Mouse (Mus musculus): ENCODE measurements around the gene Tln2. TPM values are rescaled to one million over a fixed set of nuclear protein-coding genes. Genes with fewer than 3 reads are reported as not detected.

The Tln2 gene
- polyA plus RNA-seq, 1 experiment: 14.0 TPM

DNA sequence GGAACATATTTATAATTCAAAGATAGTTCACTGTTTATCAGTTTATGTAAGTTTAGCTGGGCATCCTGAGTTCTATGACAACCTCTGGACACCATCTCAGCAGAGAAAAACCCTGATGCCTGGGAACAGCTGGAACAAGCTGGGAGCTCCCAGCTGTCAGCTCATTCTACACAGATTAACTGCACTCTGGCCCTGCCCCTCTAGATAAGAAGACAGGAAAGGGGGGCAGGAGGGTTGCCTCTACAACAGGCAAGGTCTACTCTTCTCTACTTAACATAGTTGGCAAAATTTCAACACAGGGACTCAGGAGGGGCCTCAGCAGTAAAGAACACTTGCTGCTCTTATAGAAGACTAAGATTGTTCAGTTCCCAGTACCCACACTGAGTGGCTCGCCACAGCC is 27.0 kb upstream of the Tln2 start:
- no peaks in the 10 kb centered on the region for H3K36me3 ChIP-seq (ENCODE audit: control insufficient read depth, insufficient read depth)
- TF ChIP-seq MYOD1 (IDR thresholded peaks at IDR 0.05; ENCODE audit: control insufficient read depth, insufficient read length, low read depth): peak; percentile 94
- no peak for TF ChIP-seq CTCF (IDR thresholded peaks at IDR 0.05; ENCODE audit: control insufficient read depth, insufficient read depth, insufficient read length)
- H3K27me3 ChIP-seq (ENCODE audit: control insufficient read depth, insufficient read depth, insufficient read length): no peaks in the 10 kb centered on the region
- no peak overlapping the region for H3ac ChIP-seq (ENCODE audit: control insufficient read depth, insufficient read length, low read depth)
- H3K4me3 ChIP-seq (ENCODE audit: insufficient read depth, poor library complexity, severe bottlenecking): no peak overlapping the region
- no peaks in the 10 kb centered on the region for H3K79me2 ChIP-seq (ENCODE audit: control insufficient read depth, insufficient read depth)
- H3K79me3 ChIP-seq (ENCODE audit: low read depth): no peaks in the 10 kb centered on the region

DNA sequence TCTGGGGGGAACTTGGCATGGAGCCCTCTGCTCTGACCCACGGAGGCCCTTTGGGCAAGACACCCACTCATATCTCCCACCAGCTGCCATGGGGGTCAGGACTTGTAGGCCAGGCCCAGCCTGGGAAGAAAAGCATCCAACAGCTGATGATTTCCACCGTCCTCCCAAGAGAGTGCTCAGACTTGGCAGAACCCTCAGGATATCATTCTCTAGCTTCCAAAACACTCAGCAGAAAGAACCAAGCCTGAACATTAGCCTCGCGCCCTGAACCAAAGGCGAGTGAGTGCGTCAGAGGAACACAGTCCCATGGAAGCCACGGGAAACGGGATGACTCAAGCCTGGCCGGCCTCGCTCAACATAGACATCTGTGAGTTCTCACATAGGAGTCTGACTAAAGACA is 25.4 kb upstream of the Tln2 start:
- H3K27me3 ChIP-seq (ENCODE audit: control insufficient read depth, insufficient read depth, insufficient read length): no peaks in the 10 kb centered on the region
- no peak overlapping the region for H3K4me3 ChIP-seq (ENCODE audit: insufficient read depth, poor library complexity, severe bottlenecking)
- peaks cover 3% of the 10 kb centered on the region for H3K79me2 ChIP-seq (ENCODE audit: control insufficient read depth, insufficient read depth)
- H3ac ChIP-seq (ENCODE audit: control insufficient read depth, insufficient read length, low read depth): no peak overlapping the region
- H3K79me3 ChIP-seq (ENCODE audit: low read depth): no peaks in the 10 kb centered on the region
- H3K36me3 ChIP-seq (ENCODE audit: control insufficient read depth, insufficient read depth): no peaks in the 10 kb centered on the region
- TF ChIP-seq USF1 (IDR thresholded peaks at IDR 0.05; ENCODE audit: low read depth) (no peak), MYOD1 (IDR thresholded peaks at IDR 0.05; ENCODE audit: control insufficient read depth, insufficient read length, low read depth) (peak; percentile 59)

DNA sequence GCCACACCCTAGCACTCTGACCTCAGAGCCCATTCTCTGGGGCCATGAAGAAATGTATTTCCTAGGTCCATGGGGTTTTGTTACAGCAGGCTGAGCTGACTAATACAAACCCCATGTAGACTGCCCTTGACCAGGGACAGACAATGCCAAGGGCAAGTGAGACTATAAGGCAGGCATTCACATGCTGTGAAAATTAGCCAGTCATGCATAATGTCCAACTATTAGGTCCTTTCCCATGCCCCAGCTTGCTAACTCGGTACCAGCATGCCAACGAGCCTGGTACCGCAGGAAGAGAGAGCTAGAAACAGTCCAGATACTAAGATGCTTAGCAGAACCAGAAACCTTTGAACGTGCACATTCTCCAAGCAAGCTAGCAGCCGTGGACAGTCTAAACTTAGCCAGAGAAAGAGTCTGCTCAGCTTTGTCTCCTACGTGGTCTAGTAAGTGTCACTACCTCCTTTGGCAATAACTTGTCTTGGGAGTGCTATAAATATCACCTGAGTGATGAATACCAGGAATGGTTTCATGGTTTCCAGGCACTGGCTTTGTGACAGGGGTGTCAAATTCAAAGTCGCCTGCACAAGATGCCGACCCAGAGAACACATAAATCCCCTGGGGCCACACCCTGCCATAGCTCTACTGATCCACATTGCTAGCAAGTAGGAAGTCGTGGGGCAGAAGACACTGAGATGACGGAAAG is 22.2 kb upstream of the Tln2 start:
- Histone ChIP-seq H3K27me3 (ENCODE audit: control insufficient read depth, insufficient read depth, insufficient read length) (no peaks in the 10 kb centered on the region), H3K4me3 (ENCODE audit: insufficient read depth, poor library complexity, severe bottlenecking) (no peak overlapping the region), H3K79me3 (ENCODE audit: low read depth) (no peaks in the 10 kb centered on the region), H3K36me3 (ENCODE audit: control insufficient read depth, insufficient read depth) (no peaks in the 10 kb centered on the region), H3ac (ENCODE audit: control insufficient read depth, insufficient read length, low read depth) (no peak overlapping the region), H3K79me2 (ENCODE audit: control insufficient read depth, insufficient read depth) (peaks cover 3% of the 10 kb centered on the region)
- TF ChIP-seq MYOG (IDR thresholded peaks at IDR 0.05; ENCODE audit: control insufficient read depth, extremely low read depth, insufficient read length): no peak
- no peak for TF ChIP-seq MYOD1 (IDR thresholded peaks at IDR 0.05; ENCODE audit: control insufficient read depth, insufficient read length, low read depth)
- TF ChIP-seq MAX (IDR thresholded peaks at IDR 0.05): no peak
- no peak for TF ChIP-seq CTCF (IDR thresholded peaks at IDR 0.05; ENCODE audit: control insufficient read depth, insufficient read depth, insufficient read length)
- TF ChIP-seq FOSL1 (IDR thresholded peaks at IDR 0.05; ENCODE audit: insufficient read depth, low read length, poor library complexity, severe bottlenecking): no peak
- no peak for TF ChIP-seq USF1 (IDR thresholded peaks at IDR 0.05; ENCODE audit: low read depth)
- TF ChIP-seq CEBPB (IDR thresholded peaks at IDR 0.05; ENCODE audit: low read depth): no peak

DNA sequence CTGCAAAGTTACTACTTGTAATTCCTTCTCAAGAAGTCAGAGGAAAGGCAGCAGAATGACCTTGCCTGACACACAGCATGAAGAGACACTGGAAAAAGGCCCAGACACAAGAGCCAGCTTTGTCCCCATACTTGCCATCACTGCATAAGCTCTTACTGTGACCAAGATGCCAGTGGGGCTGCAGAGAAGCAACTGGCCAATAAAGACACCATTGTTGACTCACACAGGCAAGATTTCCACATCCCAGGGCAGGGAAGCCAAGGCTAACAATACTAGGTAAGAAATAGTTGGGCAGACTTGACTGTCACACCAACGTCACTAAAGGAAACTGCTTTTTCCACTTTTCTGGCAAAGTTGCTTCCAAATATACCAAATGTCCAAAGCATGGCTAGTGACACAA is 20.0 kb upstream of the Tln2 start:
- H3K79me3 ChIP-seq (ENCODE audit: low read depth): no peaks in the 10 kb centered on the region
- H3K27me3 ChIP-seq (ENCODE audit: control insufficient read depth, insufficient read depth, insufficient read length): no peaks in the 10 kb centered on the region
- no peak overlapping the region for H3K4me3 ChIP-seq (ENCODE audit: insufficient read depth, poor library complexity, severe bottlenecking)
- peaks cover 3% of the 10 kb centered on the region for H3K79me2 ChIP-seq (ENCODE audit: control insufficient read depth, insufficient read depth)
- TF ChIP-seq MYOG (IDR thresholded peaks at IDR 0.05; ENCODE audit: control insufficient read depth, extremely low read depth, insufficient read length): no peak
- no peak for TF ChIP-seq MAX (IDR thresholded peaks at IDR 0.05)
- no peak overlapping the region for H3ac ChIP-seq (ENCODE audit: control insufficient read depth, insufficient read length, low read depth)
- no peaks in the 10 kb centered on the region for H3K36me3 ChIP-seq (ENCODE audit: control insufficient read depth, insufficient read depth)

DNA sequence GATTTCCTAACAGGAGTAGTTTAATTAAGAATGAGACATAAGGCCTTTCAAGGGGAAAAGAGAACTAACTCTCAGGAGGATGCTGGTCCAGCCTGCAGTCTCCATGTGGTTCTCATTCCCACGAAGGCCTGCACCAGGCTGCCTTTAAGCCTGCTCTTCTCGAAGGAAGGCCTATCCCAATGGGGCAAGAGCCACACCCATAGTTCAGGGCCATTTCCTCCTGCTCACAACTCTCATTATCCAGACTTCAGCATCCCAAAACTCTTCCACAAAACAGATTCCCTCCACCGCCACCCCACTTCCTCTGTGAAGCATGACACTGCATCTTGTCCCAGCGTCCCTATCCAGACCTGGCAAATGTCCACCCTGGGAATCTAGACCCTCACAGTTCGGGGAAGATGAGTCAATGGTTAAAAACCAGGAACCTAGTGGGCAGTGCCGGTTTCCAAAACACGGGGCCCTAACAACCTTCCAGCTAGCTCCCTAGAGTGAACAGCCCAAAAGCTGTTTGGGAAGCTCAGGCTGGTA is 15.3 kb upstream of the Tln2 start:
- TF ChIP-seq MYOG (IDR thresholded peaks at IDR 0.05; ENCODE audit: control insufficient read depth, extremely low read depth, insufficient read length): no peak
- no peak for TF ChIP-seq FOSL1 (IDR thresholded peaks at IDR 0.05; ENCODE audit: insufficient read depth, low read length, poor library complexity, severe bottlenecking)
- TF ChIP-seq CTCF (IDR thresholded peaks at IDR 0.05; ENCODE audit: control insufficient read depth, insufficient read depth, insufficient read length): no peak
- TF ChIP-seq MAX (IDR thresholded peaks at IDR 0.05): no peak
- no peak for TF ChIP-seq CEBPB (IDR thresholded peaks at IDR 0.05; ENCODE audit: low read depth)
- H3K79me2 ChIP-seq (ENCODE audit: control insufficient read depth, insufficient read depth): no peaks in the 10 kb centered on the region
- no peaks in the 10 kb centered on the region for H3K36me3 ChIP-seq (ENCODE audit: control insufficient read depth, insufficient read depth)
- no peaks in the 10 kb centered on the region for H3K79me3 ChIP-seq (ENCODE audit: low read depth)
- H3ac ChIP-seq (ENCODE audit: control insufficient read depth, insufficient read length, low read depth): no peak overlapping the region
- no peak overlapping the region for H3K4me3 ChIP-seq (ENCODE audit: insufficient read depth, poor library complexity, severe bottlenecking)
- no peaks in the 10 kb centered on the region for H3K27me3 ChIP-seq (ENCODE audit: control insufficient read depth, insufficient read depth, insufficient read length)

DNA sequence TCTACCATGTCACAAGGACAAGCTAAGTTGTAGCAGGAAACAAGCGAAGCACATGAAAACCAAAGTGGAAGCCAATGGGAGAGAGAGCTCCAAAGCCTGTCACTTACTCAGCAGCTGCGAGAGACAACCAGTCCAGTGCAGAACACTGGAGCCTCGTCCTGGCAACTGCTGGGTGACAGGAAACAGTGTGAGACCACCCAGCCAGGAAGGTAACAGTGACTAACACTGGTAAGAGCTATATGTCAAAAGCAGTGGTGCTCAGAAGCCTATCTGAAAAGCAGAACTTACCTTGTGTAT is 14.1 kb upstream of the Tln2 start:
- Histone ChIP-seq H3K79me3 (ENCODE audit: low read depth) (no peaks in the 10 kb centered on the region), H3K36me3 (ENCODE audit: control insufficient read depth, insufficient read depth) (no peaks in the 10 kb centered on the region), H3K79me2 (ENCODE audit: control insufficient read depth, insufficient read depth) (no peaks in the 10 kb centered on the region), H3K4me3 (ENCODE audit: insufficient read depth, poor library complexity, severe bottlenecking) (no peak overlapping the region), H3K27me3 (ENCODE audit: control insufficient read depth, insufficient read depth, insufficient read length) (no peaks in the 10 kb centered on the region), H3ac (ENCODE audit: control insufficient read depth, insufficient read length, low read depth) (no peak overlapping the region)
- TF ChIP-seq CEBPB (IDR thresholded peaks at IDR 0.05; ENCODE audit: low read depth) (no peak), FOSL1 (IDR thresholded peaks at IDR 0.05; ENCODE audit: insufficient read depth, low read length, poor library complexity, severe bottlenecking) (no peak), MYOG (IDR thresholded peaks at IDR 0.05; ENCODE audit: control insufficient read depth, extremely low read depth, insufficient read length) (no peak), MYOD1 (IDR thresholded peaks at IDR 0.05; ENCODE audit: control insufficient read depth, insufficient read length, low read depth) (no peak), CTCF (IDR thresholded peaks at IDR 0.05; ENCODE audit: control insufficient read depth, insufficient read depth, insufficient read length) (no peak), MAX (IDR thresholded peaks at IDR 0.05) (no peak), USF1 (IDR thresholded peaks at IDR 0.05; ENCODE audit: low read depth) (no peak)

Measured in C2C12 (cell line).